Mouse (Mus musculus) mesoderm, embryonic 11.5 days (tissue): ENCODE data around the gene Gm17581.
"Not testable (repeated sequence)": the region's sequence is repeated elsewhere in the genome, so short reads cannot be mapped to it uniquely, and the experiment has no call there.

ENCODE experiments used
- DNase-seq: peaks from one replicate; pipeline ENCODE4 v3.0.0-alpha.2; 2012; ENCODE audit warnings: low read depth, low spot score

The Gm17581 gene

GRCm38 (mm10) chr2:155737803-155738202 is 2.1 kb upstream of the Gm17581 start:
- no peak for DNase-seq

- no peak for DNase-seq
Measured at GRCm38 (mm10) chr2:155736936-155737335, 1.3 kb upstream of the Gm17581 start.

- DNase-seq = no peak
Measured at GRCm38 (mm10) chr2:155735080-155735479, 586 bp downstream of the Gm17581 start.

- DNase-seq = peak; percentile 90
Measured at GRCm38 (mm10) chr2:155729158-155729645, 6.5 kb downstream of the Gm17581 start, which contains the start of gene Edem2. TSS of gene Edem2 (minus strand) at chr2:155729475.

GRCm38 (mm10) chr2:155728742-155729141 is 6.9 kb downstream of the Gm17581 start:
- no peak for DNase-seq

- no peak for DNase-seq
Measured at GRCm38 (mm10) chr2:155727764-155728395, 7.8 kb downstream of the Gm17581 start.

GRCm38 (mm10) chr2:155726302-155726701 is 9.4 kb downstream of the Gm17581 start:
- DNase-seq = no peak

- no peak for DNase-seq
Measured at GRCm38 (mm10) chr2:155724526-155724925, 11.1 kb downstream of the Gm17581 start.

GRCm38 (mm10) chr2:155724036-155724435 is 11.6 kb downstream of the Gm17581 start:
- DNase-seq = no peak

- DNase-seq = no peak
Measured at GRCm38 (mm10) chr2:155720585-155720984, 15.1 kb downstream of the Gm17581 start.

GRCm38 (mm10) chr2:155717082-155717990 is 18.3 kb downstream of the Gm17581 start:
- DNase-seq = no peak

- no peak for DNase-seq
Measured at GRCm38 (mm10) chr2:155710557-155710956, 25.1 kb downstream of the Gm17581 start.

GRCm38 (mm10) chr2:155707251-155707650 is 28.4 kb downstream of the Gm17581 start:
- DNase-seq = no peak

GRCm38 (mm10) chr2:155703630-155704029 is 32.0 kb downstream of the Gm17581 start:
- DNase-seq = peak; percentile 15

GRCm38 (mm10) chr2:155701399-155701919 is 34.2 kb downstream of the Gm17581 start:
- DNase-seq = no peak

- DNase-seq = not testable (repeated sequence)
Measured at GRCm38 (mm10) chr2:155698443-155698842, 37.2 kb downstream of the Gm17581 start.

GRCm38 (mm10) chr2:155696851-155697250 is 38.8 kb downstream of the Gm17581 start:
- no peak for DNase-seq

GRCm38 (mm10) chr2:155696091-155696558 is 39.5 kb downstream of the Gm17581 start:
- DNase-seq = peak; percentile 87

GRCm38 (mm10) chr2:155695316-155695715 is 40.4 kb downstream of the Gm17581 start:
- no peak for DNase-seq

- no peak for DNase-seq
Measured at GRCm38 (mm10) chr2:155694564-155694963, 41.1 kb downstream of the Gm17581 start.

- no peak for DNase-seq
Measured at GRCm38 (mm10) chr2:155693136-155693535, 42.5 kb downstream of the Gm17581 start.
